Mouse (Mus musculus) bone marrow macrophage, adult 2 months (primary cell): ENCODE results near the gene Zfp296.
A peak's percentile ranks its signal among the peaks of the same experiment; 100 is the strongest.

ENCODE experiments used
- CTCF ChIP-seq: IDR thresholded peaks from 2 replicates; pipeline ENCODE4 v1.5.1; 2012; ENCODE audit warnings: low read depth, mild to moderate bottlenecking, low read length, moderate library complexity
- POLR2A ChIP-seq: IDR thresholded peaks from 2 replicates; pipeline ENCODE4 v1.6.1; 2012; ENCODE audit warnings: mild to moderate bottlenecking, low read depth, low read length, borderline replicate concordance

DNA sequence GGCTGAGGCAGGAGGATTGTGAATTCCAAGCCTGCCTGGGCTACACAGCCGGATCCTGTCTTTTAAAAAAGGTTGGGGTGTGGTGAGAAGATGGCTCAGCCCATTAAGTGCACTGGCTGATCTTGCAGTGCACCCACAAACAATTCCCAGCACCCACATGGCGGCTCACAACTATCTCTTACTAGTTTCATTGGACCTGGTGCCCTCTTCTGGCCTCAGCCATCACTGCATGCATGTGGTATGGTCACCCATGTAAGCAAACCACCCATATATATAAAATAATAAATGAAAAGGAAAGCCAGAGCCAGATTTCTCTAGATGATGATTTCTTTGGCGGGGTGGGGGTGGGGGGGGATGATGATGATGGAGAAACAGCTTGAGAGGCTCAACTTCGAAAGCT, 12.6 kb upstream of the Zfp296 start:
- TF ChIP-seq POLR2A (no peak), CTCF (0 out of 2 replicates have a peak, but pooled peaks have one; percentile 8)
